Mouse (Mus musculus): ENCODE results near the gene Zfp944. TPM values are rescaled to one million over a fixed set of nuclear protein-coding genes. Genes with fewer than 3 reads are reported as not detected.
"Not testable (repeated sequence)": the region's sequence is repeated elsewhere in the genome, so short reads cannot be mapped to it uniquely, and the experiment has no call there.

The Zfp944 gene
- 8.4 and 8.7 TPM in 2 replicates for polyA plus RNA-seq (2015; fragmentation: Nextera tagmentation; extraction: Ambion mirVana)

GRCm38 (mm10) chr17:22361101-22361781 lies at the start of gene Zfp944, which contains the start of gene Zfp758:
Zfp944 (minus strand) TSS chr17:22361400.
Zfp758 (plus strand) TSS chr17:22361453.
- not testable (repeated sequence) for H3K27me3 ChIP-seq (replicated peaks); H3K9me3 ChIP-seq
- H3K4me3 ChIP-seq: peak within 1 kb of the TSS; percentile 66
- H3K4me1 ChIP-seq: peaks cover 17% of the 10 kb centered on the region
- ATAC-seq (ENCODE audit: extremely low read depth, insufficient number of reproducible peaks, low FRiP score, low TSS enrichment): peak; percentile 98
- peak within 1 kb of the TSS; percentile 73 for H3K4me2 ChIP-seq
- peaks cover 31% of the 10 kb centered on the region for H3K36me3 ChIP-seq
- peak within 1 kb of the TSS; percentile 90 for H3K27ac ChIP-seq (replicated peaks)
- under 1% methylated on average over 29 of the region's 43 CpGs for WGBS
- peak within 1 kb of the TSS; percentile 87 for H3K9ac ChIP-seq

GRCm38 (mm10) chr17:22410756-22411155 lies 49.6 kb upstream of the Zfp944 start:
- Histone ChIP-seq H3K4me1 (no peaks in the 10 kb centered on the region), H3K36me3 (no peaks in the 10 kb centered on the region), H3K9ac (no peak overlapping the region), H3K9me3 (no peaks in the 10 kb centered on the region), H3K4me2 (no peak overlapping the region), H3K27me3 (replicated peaks) (no peaks in the 10 kb centered on the region), H3K27ac (replicated peaks) (no peak overlapping the region), H3K4me3 (no peak overlapping the region)
- 72% methylated on average over 2 of the region's 2 CpGs for WGBS
- no peak for ATAC-seq (ENCODE audit: extremely low read depth, insufficient number of reproducible peaks, low FRiP score, low TSS enrichment)

- H3K4me1 ChIP-seq: peaks cover 17% of the 10 kb centered on the region
- 94% methylated on average over 3 of the region's 3 CpGs for WGBS
- peaks cover 21% of the 10 kb centered on the region for H3K36me3 ChIP-seq
- H3K9me3 ChIP-seq: peaks cover 6% of the 10 kb centered on the region; the same call in 1 of the 2 replicates
- H3K9ac ChIP-seq: no peak overlapping the region
- H3K27me3 ChIP-seq (replicated peaks): no peaks in the 10 kb centered on the region
- H3K27ac ChIP-seq (replicated peaks): no peak overlapping the region
- H3K4me3 ChIP-seq: no peak overlapping the region
- H3K4me2 ChIP-seq: no peak overlapping the region
- ATAC-seq (ENCODE audit: extremely low read depth, insufficient number of reproducible peaks, low FRiP score, low TSS enrichment): no peak
Measured at GRCm38 (mm10) chr17:22363895-22364294, 2.7 kb upstream of the Zfp944 start.

GRCm38 (mm10) chr17:22360572-22360971 lies 628 bp downstream of the Zfp944 start:
- H3K9ac ChIP-seq: peak overlapping the region; percentile 85
- H3K9me3 ChIP-seq: peaks cover 6% of the 10 kb centered on the region; the same call in 1 of the 2 replicates
- WGBS: 24% methylated on average over 5 of the region's 5 CpGs
- ATAC-seq (ENCODE audit: extremely low read depth, insufficient number of reproducible peaks, low FRiP score, low TSS enrichment): no peak
- peak overlapping the region; percentile 66 for H3K4me3 ChIP-seq
- H3K4me2 ChIP-seq: peak overlapping the region; percentile 73
- peak overlapping the region; percentile 90; the same call in 1 of the 2 replicates for H3K27ac ChIP-seq (replicated peaks)
- peaks cover 17% of the 10 kb centered on the region for H3K4me1 ChIP-seq
- H3K27me3 ChIP-seq (replicated peaks): no peaks in the 10 kb centered on the region
- H3K36me3 ChIP-seq: peaks cover 36% of the 10 kb centered on the region

- Histone ChIP-seq H3K27me3 (replicated peaks) (no peaks in the 10 kb centered on the region), H3K27ac (replicated peaks) (no peak overlapping the region), H3K4me1 (no peaks in the 10 kb centered on the region), H3K9me3 (no peaks in the 10 kb centered on the region), H3K9ac (no peak overlapping the region), H3K36me3 (peaks cover 53% of the 10 kb centered on the region), H3K4me3 (no peak overlapping the region), H3K4me2 (no peak overlapping the region)
- ATAC-seq (ENCODE audit: extremely low read depth, insufficient number of reproducible peaks, low FRiP score, low TSS enrichment): no peak
Measured at GRCm38 (mm10) chr17:22352794-22353193, 8.4 kb downstream of the Zfp944 start.

- 9% methylated on average over 2 of the region's 2 CpGs for WGBS
- peak overlapping the region; percentile 74 for H3K4me3 ChIP-seq
- not testable (repeated sequence) for H3K4me1 ChIP-seq; H3K36me3 ChIP-seq; H3K27me3 ChIP-seq (replicated peaks); ATAC-seq (ENCODE audit: extremely low read depth, insufficient number of reproducible peaks, low FRiP score, low TSS enrichment); H3K9me3 ChIP-seq
- peak overlapping the region; percentile 86 for H3K9ac ChIP-seq
- H3K27ac ChIP-seq (replicated peaks): peak overlapping the region; percentile 84; the same call in 1 of the 2 replicates
- peak overlapping the region; percentile 68 for H3K4me2 ChIP-seq
Measured at GRCm38 (mm10) chr17:22315247-22315646, 46.0 kb downstream of the Zfp944 start.

GRCm38 (mm10) chr17:22314730-22315226 lies 46.4 kb downstream of the Zfp944 start, which contains the start of gene CT030661.1:
CT030661.1 (minus strand) TSS chr17:22314837.
- peak; percentile 95 for ATAC-seq (ENCODE audit: extremely low read depth, insufficient number of reproducible peaks, low FRiP score, low TSS enrichment)
- not testable (repeated sequence) for H3K36me3 ChIP-seq; H3K27me3 ChIP-seq (replicated peaks); H3K9me3 ChIP-seq; H3K4me1 ChIP-seq
- Histone ChIP-seq H3K4me2 (peak within 1 kb of the TSS; percentile 68), H3K27ac (replicated peaks) (peak within 1 kb of the TSS; percentile 84), H3K4me3 (peak within 1 kb of the TSS; percentile 74), H3K9ac (peak within 1 kb of the TSS; percentile 86)
- WGBS: under 1% methylated on average over 20 of the region's 20 CpGs

GRCm38 (mm10) chr17:22314219-22314618 lies 47.0 kb downstream of the Zfp944 start:
- peak overlapping the region; percentile 74 for H3K4me3 ChIP-seq
- H3K27ac ChIP-seq (replicated peaks): peak overlapping the region; percentile 84
- H3K9ac ChIP-seq: peak overlapping the region; percentile 86
- peak overlapping the region; percentile 68 for H3K4me2 ChIP-seq
- H3K4me1 ChIP-seq; H3K27me3 ChIP-seq (replicated peaks); ATAC-seq (ENCODE audit: extremely low read depth, insufficient number of reproducible peaks, low FRiP score, low TSS enrichment); H3K9me3 ChIP-seq: not testable (repeated sequence)
- WGBS: 0% methylated on average over 3 of the region's 3 CpGs
- H3K36me3 ChIP-seq: peaks cover 10% of the 10 kb centered on the region; the same call in 1 of the 2 replicates

Other genes starting within 250 kb of the Zfp944 start
- gene Zfp947, start 195.2 kb downstream of the Zfp944 start, polyA plus RNA-seq (2015; fragmentation: Nextera tagmentation; extraction: Ambion mirVana): 2.4 and 2.7 TPM in 2 replicates
- 1.6 and 1.9 TPM in 2 replicates for gene Zfp994, start 135.8 kb downstream of the Zfp944 start, polyA plus RNA-seq (2015; fragmentation: Nextera tagmentation; extraction: Ambion mirVana)
- gene CT030661.1, start 46.6 kb downstream of the Zfp944 start, polyA plus RNA-seq (2015; fragmentation: Nextera tagmentation; extraction: Ambion mirVana): 6.8 and 7.4 TPM in 2 replicates
- gene Zfp758, start 53 bp upstream of the Zfp944 start, polyA plus RNA-seq (2015; fragmentation: Nextera tagmentation; extraction: Ambion mirVana): 5.5 and 6.2 TPM in 2 replicates
- gene Zfp946, start 62.8 kb upstream of the Zfp944 start, polyA plus RNA-seq (2015; fragmentation: Nextera tagmentation; extraction: Ambion mirVana): 7.8 and 8.3 TPM in 2 replicates
- gene Vmn2r111, start 212.1 kb upstream of the Zfp944 start, polyA plus RNA-seq (2015; fragmentation: Nextera tagmentation; extraction: Ambion mirVana): not detected in 2 replicates
- gene Vmn2r112, start 239.6 kb upstream of the Zfp944 start, polyA plus RNA-seq (2015; fragmentation: Nextera tagmentation; extraction: Ambion mirVana): not detected in 2 replicates